Mouse (Mus musculus): Measurements from ENCODE around the gene Tmem39b. TPM values are rescaled to one million over a fixed set of nuclear protein-coding genes. Genes with fewer than 3 reads are reported as not detected.

Tmem39b gene
- polyA plus RNA-seq, 1 experiment from 2014 or later = 29.1 TPM

DNA sequence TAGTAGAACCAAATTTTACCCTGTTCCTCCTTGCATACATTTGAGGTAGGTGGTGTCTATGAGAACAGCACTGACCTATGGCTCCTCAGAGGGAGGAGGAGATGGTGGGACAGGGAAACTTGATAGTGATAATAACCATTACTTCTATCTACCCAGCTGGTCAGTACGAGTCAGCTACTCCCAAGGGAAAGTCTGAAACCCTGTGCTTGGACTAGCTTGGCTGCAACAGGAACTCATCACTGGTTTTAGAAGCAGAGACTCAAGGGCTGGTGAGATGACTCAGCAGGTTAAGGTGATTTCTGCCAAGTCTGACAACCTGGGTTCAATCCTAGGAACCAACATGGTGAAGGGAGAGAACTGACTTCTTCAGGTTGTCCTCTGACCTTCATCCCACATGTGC, 48.0 kb downstream of the Tmem39b start:
- 77% methylated on average over 1 of the region's 1 CpGs for WGBS
- no peak for DNase-seq (ENCODE audit: low spot score)
- Histone ChIP-seq H3K4me3 (ENCODE audit: low read depth, low read length) (no peak overlapping the region), H3K4me2 (ENCODE audit: low read depth, low read length) (no peak overlapping the region), H3K9ac (replicated peaks; ENCODE audit: low read length) (no peak overlapping the region), H3K27ac (replicated peaks; ENCODE audit: low read depth, low read length) (no peak overlapping the region), H3K9me3 (replicated peaks; ENCODE audit: control insufficient read depth, low read length) (no peaks in the 10 kb centered on the region), H3K4me1 (ENCODE audit: control insufficient read depth, insufficient read depth, low read length) (no peaks in the 10 kb centered on the region), H3K27me3 (ENCODE audit: control insufficient read depth, insufficient read depth, low read length) (no peaks in the 10 kb centered on the region), H3K36me3 (replicated peaks; ENCODE audit: control insufficient read depth, insufficient read depth, low read depth, low read length) (peaks cover 5% of the 10 kb centered on the region)
- ATAC-seq (replicated peaks; ENCODE audit: insufficient number of reproducible peaks, low FRiP score, low TSS enrichment, low read depth) = no peak

DNA sequence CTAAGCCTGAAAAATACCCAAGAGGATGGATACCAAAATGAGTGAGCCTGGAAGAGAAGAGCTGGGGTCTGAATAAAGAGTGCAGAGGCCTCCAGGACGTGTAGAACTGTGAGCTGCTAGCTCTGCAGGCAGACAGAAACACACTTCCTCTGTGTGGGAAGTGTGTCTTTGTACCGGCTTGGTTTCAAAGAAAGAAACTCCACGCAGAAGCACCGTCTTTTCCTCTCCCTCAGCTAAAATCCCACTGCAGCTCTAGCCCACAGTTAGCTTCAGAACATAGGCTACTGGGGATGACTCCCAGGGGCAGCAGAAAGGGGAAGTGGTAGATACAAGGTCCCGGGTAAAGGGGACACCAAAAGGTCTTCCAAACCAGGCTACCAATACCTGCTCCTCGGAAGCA, 51.4 kb downstream of the Tmem39b start:
- 85% methylated on average over 6 of the region's 6 CpGs for WGBS
- no peaks in the 10 kb centered on the region for H3K27me3 ChIP-seq (ENCODE audit: control insufficient read depth, insufficient read depth, low read length)
- DNase-seq (ENCODE audit: low spot score) (no peak), ATAC-seq (replicated peaks; ENCODE audit: insufficient number of reproducible peaks, low FRiP score, low TSS enrichment, low read depth) (no peak)
- peaks cover 3% of the 10 kb centered on the region for H3K36me3 ChIP-seq (replicated peaks; ENCODE audit: control insufficient read depth, insufficient read depth, low read depth, low read length)
- no peak overlapping the region for H3K4me3 ChIP-seq (ENCODE audit: low read depth, low read length)
- H3K4me2 ChIP-seq (ENCODE audit: low read depth, low read length) = no peak overlapping the region
- no peak overlapping the region for H3K9ac ChIP-seq (replicated peaks; ENCODE audit: low read length)
- no peaks in the 10 kb centered on the region for H3K9me3 ChIP-seq (replicated peaks; ENCODE audit: control insufficient read depth, low read length)
- H3K27ac ChIP-seq (replicated peaks; ENCODE audit: low read depth, low read length) = no peak overlapping the region
- no peaks in the 10 kb centered on the region for H3K4me1 ChIP-seq (ENCODE audit: control insufficient read depth, insufficient read depth, low read length)

DNA sequence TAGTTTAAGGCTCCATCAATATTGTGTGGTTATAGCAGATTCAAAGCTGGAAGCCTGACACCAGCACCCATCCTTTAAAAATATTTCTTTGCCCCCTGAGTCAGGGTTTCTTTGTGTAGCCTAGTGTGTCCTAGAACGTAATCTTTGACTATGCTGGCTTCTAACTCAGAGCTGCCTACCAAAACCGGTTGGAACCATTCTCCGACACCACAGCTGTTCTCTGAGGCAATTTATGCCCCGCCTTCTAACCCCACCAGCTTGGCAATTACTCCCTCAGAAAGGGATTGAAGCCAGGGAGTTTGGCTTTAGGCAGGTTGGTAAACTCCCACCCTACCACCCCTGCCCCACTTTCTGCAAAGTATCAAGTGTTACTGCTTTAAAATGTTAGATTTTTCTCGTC, 54.9 kb downstream of the Tmem39b start:
- Histone ChIP-seq H3K9me3 (replicated peaks; ENCODE audit: control insufficient read depth, low read length) (no peaks in the 10 kb centered on the region), H3K9ac (replicated peaks; ENCODE audit: low read length) (no peak overlapping the region), H3K4me1 (ENCODE audit: control insufficient read depth, insufficient read depth, low read length) (0 out of 2 replicates have a peak, but pooled peaks cover 4% of the 10 kb centered on the region), H3K27ac (replicated peaks; ENCODE audit: low read depth, low read length) (no peak overlapping the region), H3K4me2 (ENCODE audit: low read depth, low read length) (no peak overlapping the region), H3K27me3 (ENCODE audit: control insufficient read depth, insufficient read depth, low read length) (no peaks in the 10 kb centered on the region), H3K4me3 (ENCODE audit: low read depth, low read length) (no peak overlapping the region), H3K36me3 (replicated peaks; ENCODE audit: control insufficient read depth, insufficient read depth, low read depth, low read length) (peaks cover 5% of the 10 kb centered on the region)
- WGBS = 50% methylated on average over 5 of the region's 5 CpGs
- DNase-seq (ENCODE audit: low spot score) (no peak), ATAC-seq (replicated peaks; ENCODE audit: insufficient number of reproducible peaks, low FRiP score, low TSS enrichment, low read depth) (no peak)

DNA sequence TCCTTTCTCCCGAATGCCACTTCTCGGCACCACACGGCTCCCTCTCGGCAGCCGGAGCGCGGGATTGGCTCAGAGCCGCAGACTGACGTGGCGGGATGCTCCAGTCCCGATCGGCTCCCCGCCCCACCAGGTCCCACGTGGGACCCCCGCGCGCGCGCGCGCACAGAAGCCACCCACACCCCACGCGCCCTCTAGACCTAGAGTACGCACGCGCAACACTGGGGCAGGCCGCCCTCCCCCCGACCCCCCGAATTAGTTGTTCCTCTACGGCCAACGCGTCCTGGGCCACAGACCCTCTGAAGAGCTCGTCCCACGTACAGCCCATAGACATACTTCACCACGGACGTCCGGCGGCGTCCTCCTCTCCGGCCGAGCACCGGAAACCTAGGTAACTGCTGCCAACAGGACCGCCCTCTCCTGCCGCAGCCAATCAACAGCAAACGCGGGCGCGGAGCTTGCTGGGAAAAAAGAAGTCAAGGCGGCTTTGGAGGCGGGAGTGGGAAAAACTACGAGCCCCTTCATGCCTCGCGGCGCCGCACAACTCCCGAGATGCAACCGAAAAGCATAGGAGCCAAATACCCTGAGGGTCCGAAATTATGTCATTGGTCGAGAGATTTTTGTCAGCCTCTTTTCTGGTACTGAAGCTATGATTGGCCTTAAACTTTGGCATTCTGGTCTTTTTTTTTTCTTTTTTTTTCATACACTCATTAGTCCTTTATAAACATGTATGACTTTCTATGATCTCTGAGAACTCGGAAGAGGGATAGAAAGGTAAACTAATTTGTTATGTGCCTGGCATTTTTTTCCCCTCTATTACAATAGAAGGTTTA, 55.8 kb downstream of the Tmem39b start, which contains the start of gene Txlna:
Gene Txlna, minus strand, starts transcription at position 428 of the 830 bp plus-strand sequence.
- 0 out of 2 replicates have a peak, but pooled peaks cover 4% of the 10 kb centered on the region for H3K4me1 ChIP-seq (ENCODE audit: control insufficient read depth, insufficient read depth, low read length)
- peak within 1 kb of the TSS; percentile 78 for H3K27ac ChIP-seq (replicated peaks; ENCODE audit: low read depth, low read length)
- H3K9me3 ChIP-seq (replicated peaks; ENCODE audit: control insufficient read depth, low read length) = no peaks in the 10 kb centered on the region
- ATAC-seq (replicated peaks; ENCODE audit: insufficient number of reproducible peaks, low FRiP score, low TSS enrichment, low read depth) = peak; percentile 94
- peaks cover 8% of the 10 kb centered on the region for H3K36me3 ChIP-seq (replicated peaks; ENCODE audit: control insufficient read depth, insufficient read depth, low read depth, low read length)
- peak; percentile 99 for DNase-seq (ENCODE audit: low spot score)
- peak within 1 kb of the TSS; percentile 83 for H3K9ac ChIP-seq (replicated peaks; ENCODE audit: low read length)
- H3K4me3 ChIP-seq (ENCODE audit: low read depth, low read length) = peak within 1 kb of the TSS; percentile 66
- 1% methylated on average over 60 of the region's 60 CpGs for WGBS
- no peaks in the 10 kb centered on the region for H3K27me3 ChIP-seq (ENCODE audit: control insufficient read depth, insufficient read depth, low read length)
- peak within 1 kb of the TSS; percentile 87 for H3K4me2 ChIP-seq (ENCODE audit: low read depth, low read length)

DNA sequence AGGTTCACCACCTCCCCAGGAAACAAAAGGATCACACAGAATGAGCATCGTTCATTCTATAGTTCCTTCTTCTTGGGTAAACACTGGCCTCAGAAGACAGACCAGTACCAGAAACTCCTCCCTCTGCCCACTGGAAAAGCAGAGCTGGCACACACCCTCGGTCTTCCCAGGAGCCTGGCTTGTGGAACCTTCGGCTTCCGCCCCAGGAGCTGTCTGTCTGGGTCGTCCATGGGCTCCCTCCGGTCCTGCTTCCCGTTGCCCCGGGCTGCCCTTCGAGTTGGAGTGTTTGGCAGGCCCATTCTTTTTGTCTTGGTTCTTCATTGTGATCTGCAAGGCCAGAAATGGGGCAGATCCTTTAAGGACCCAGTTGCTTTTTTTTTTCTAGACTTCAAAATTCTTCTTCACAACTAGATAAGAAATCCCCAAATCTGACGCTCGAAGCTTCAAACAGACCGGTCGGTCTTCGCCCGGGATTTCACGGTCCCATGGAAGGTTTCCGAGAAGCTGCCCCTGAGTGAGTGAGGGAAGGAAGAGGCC, 56.5 kb downstream of the Tmem39b start:
- no peaks in the 10 kb centered on the region for H3K27me3 ChIP-seq (ENCODE audit: control insufficient read depth, insufficient read depth, low read length)
- no peak for ATAC-seq (replicated peaks; ENCODE audit: insufficient number of reproducible peaks, low FRiP score, low TSS enrichment, low read depth)
- peak overlapping the region; percentile 83 for H3K9ac ChIP-seq (replicated peaks; ENCODE audit: low read length)
- no peak for DNase-seq (ENCODE audit: low spot score)
- peak overlapping the region; percentile 66 for H3K4me3 ChIP-seq (ENCODE audit: low read depth, low read length)
- H3K4me2 ChIP-seq (ENCODE audit: low read depth, low read length) = peak overlapping the region; percentile 87
- H3K36me3 ChIP-seq (replicated peaks; ENCODE audit: control insufficient read depth, insufficient read depth, low read depth, low read length) = peaks cover 10% of the 10 kb centered on the region
- H3K9me3 ChIP-seq (replicated peaks; ENCODE audit: control insufficient read depth, low read length) = no peaks in the 10 kb centered on the region
- WGBS = 7% methylated on average over 17 of the region's 17 CpGs
- H3K27ac ChIP-seq (replicated peaks; ENCODE audit: low read depth, low read length) = peak overlapping the region; percentile 78
- H3K4me1 ChIP-seq (ENCODE audit: control insufficient read depth, insufficient read depth, low read length) = 0 out of 2 replicates have a peak, but pooled peaks cover 4% of the 10 kb centered on the region

DNA sequence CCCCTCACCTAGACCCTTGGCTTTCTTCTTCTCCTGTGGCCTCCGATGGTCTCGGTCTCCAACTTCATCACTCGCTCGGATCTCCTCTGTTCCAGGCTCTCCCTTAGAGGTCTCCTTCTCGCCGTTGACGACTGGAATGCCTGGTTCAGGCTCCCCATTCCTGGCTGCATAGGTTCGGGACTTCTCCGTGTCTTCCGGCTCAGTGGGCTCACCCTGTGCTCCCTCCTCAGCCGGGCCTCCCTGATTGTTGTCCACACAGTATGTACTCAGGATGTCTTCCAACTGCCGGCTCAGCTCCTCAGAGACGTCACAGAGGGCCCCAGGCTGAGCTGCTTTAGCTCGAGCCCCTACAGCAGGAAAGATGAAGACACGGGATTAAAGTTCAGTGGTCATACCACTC, 57.4 kb downstream of the Tmem39b start:
- DNase-seq (ENCODE audit: low spot score) (no peak), ATAC-seq (replicated peaks; ENCODE audit: insufficient number of reproducible peaks, low FRiP score, low TSS enrichment, low read depth) (no peak)
- Histone ChIP-seq H3K4me1 (ENCODE audit: control insufficient read depth, insufficient read depth, low read length) (0 out of 2 replicates have a peak, but pooled peaks cover 4% of the 10 kb centered on the region), H3K27me3 (ENCODE audit: control insufficient read depth, insufficient read depth, low read length) (no peaks in the 10 kb centered on the region), H3K36me3 (replicated peaks; ENCODE audit: control insufficient read depth, insufficient read depth, low read depth, low read length) (peaks cover 10% of the 10 kb centered on the region), H3K4me3 (ENCODE audit: low read depth, low read length) (no peak overlapping the region), H3K9me3 (replicated peaks; ENCODE audit: control insufficient read depth, low read length) (no peaks in the 10 kb centered on the region), H3K4me2 (ENCODE audit: low read depth, low read length) (peak overlapping the region; percentile 87), H3K27ac (replicated peaks; ENCODE audit: low read depth, low read length) (no peak overlapping the region), H3K9ac (replicated peaks; ENCODE audit: low read length) (no peak overlapping the region; the same call in 1 of the 2 replicates)
- WGBS = 90% methylated on average over 15 of the region's 15 CpGs

DNA sequence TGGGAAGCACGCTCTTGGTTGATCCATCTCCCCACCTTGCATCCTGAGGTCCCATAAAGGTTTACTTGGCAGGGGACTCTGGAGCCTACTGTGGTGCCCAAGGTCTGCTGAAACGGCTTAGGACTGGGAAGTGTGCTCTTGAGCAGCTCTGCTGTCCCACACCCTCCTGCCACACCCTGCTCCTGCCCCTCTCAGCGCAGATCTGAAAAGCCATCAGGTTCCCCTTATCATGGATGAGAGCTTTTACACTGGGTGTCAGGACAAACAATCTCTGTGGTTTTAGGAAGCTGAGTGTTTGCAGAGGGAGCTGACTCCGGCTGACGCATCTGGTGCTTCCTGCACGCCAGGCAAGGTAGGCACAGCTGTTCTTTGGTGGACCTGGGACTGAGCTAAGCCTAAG, 62.8 kb downstream of the Tmem39b start:
- Histone ChIP-seq H3K4me3 (ENCODE audit: low read depth, low read length) (no peak overlapping the region), H3K27ac (replicated peaks; ENCODE audit: low read depth, low read length) (no peak overlapping the region), H3K4me2 (ENCODE audit: low read depth, low read length) (no peak overlapping the region), H3K36me3 (replicated peaks; ENCODE audit: control insufficient read depth, insufficient read depth, low read depth, low read length) (peaks cover 35% of the 10 kb centered on the region), H3K9ac (replicated peaks; ENCODE audit: low read length) (no peak overlapping the region), H3K9me3 (replicated peaks; ENCODE audit: control insufficient read depth, low read length) (no peaks in the 10 kb centered on the region), H3K4me1 (ENCODE audit: control insufficient read depth, insufficient read depth, low read length) (no peaks in the 10 kb centered on the region), H3K27me3 (ENCODE audit: control insufficient read depth, insufficient read depth, low read length) (no peaks in the 10 kb centered on the region)
- DNase-seq (ENCODE audit: low spot score) (no peak), ATAC-seq (replicated peaks; ENCODE audit: insufficient number of reproducible peaks, low FRiP score, low TSS enrichment, low read depth) (no peak)
- WGBS = 91% methylated on average over 6 of the region's 6 CpGs

DNA sequence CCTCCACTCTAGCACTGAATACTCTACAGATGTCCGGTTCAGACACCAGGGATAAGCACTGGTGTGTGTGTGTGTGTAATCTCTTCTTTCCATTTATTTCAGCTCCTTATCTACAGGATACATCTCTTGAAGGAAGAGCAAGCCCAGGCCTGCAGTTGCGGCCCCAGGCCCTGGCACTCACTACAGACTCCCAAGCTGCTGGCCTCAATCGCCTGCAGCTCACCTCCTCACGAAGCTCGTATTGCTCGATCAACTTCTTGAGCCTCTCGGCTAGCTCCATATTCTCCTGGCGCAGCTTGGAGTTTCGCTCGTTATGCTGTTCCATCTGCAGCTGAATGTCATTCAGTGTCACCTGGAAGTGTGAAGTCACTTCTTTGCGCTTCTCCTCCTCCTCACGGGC, 64.8 kb downstream of the Tmem39b start:
- peaks cover 39% of the 10 kb centered on the region for H3K36me3 ChIP-seq (replicated peaks; ENCODE audit: control insufficient read depth, insufficient read depth, low read depth, low read length)
- H3K27ac ChIP-seq (replicated peaks; ENCODE audit: low read depth, low read length) = no peak overlapping the region
- H3K27me3 ChIP-seq (ENCODE audit: control insufficient read depth, insufficient read depth, low read length) = no peaks in the 10 kb centered on the region
- DNase-seq (ENCODE audit: low spot score) (no peak), ATAC-seq (replicated peaks; ENCODE audit: insufficient number of reproducible peaks, low FRiP score, low TSS enrichment, low read depth) (no peak)
- H3K4me3 ChIP-seq (ENCODE audit: low read depth, low read length) = no peak overlapping the region
- no peak overlapping the region for H3K9ac ChIP-seq (replicated peaks; ENCODE audit: low read length)
- no peaks in the 10 kb centered on the region for H3K4me1 ChIP-seq (ENCODE audit: control insufficient read depth, insufficient read depth, low read length)
- H3K9me3 ChIP-seq (replicated peaks; ENCODE audit: control insufficient read depth, low read length) = no peaks in the 10 kb centered on the region
- H3K4me2 ChIP-seq (ENCODE audit: low read depth, low read length) = no peak overlapping the region
- WGBS = 92% methylated on average over 12 of the region's 12 CpGs

Measured in embryonic facial prominence, embryonic 11.5 days (tissue).